Mouse (Mus musculus) erythroblast, adult 5-6 weeks (primary cell): ENCODE measurements around the gene Hjurp. TPM values are rescaled to one million over a fixed set of nuclear protein-coding genes. Genes with fewer than 3 reads are reported as not detected.

Experiments used
- ATAC-seq: replicated peaks from 2 replicates; pipeline ENCODE4 v1.8.0; 2016; ENCODE audit warnings: moderate number of reproducible peaks, mild to moderate bottlenecking, moderate TSS enrichment, inconsistent platforms; ENCODE audit not compliant: poor library complexity, low FRiP score, severe bottlenecking
- total RNA-seq, 2 experiments: library from RNA; stranded (forward) in 1 of 2; stranded (reverse) in 1 of 2; fragments of 150-400 nt in 1 of 2; fragments of 200-764, 138-1000 nt in 1 of 2; gene quantifications; 2 replicates each; pipeline versions ENCODE4 v1.2.3 to v1.2.4; 2015 to 2017; ENCODE audit warnings: low replicate concordance in 2 of 2

Hjurp gene
- total RNA-seq, 2 experiments from 2014 or later: 89.5 to 110 TPM

- no peak for ATAC-seq
Measured at GRCm38 (mm10) chr1:88264237-88264868, 13.1 kb downstream of the Hjurp start.

DNA sequence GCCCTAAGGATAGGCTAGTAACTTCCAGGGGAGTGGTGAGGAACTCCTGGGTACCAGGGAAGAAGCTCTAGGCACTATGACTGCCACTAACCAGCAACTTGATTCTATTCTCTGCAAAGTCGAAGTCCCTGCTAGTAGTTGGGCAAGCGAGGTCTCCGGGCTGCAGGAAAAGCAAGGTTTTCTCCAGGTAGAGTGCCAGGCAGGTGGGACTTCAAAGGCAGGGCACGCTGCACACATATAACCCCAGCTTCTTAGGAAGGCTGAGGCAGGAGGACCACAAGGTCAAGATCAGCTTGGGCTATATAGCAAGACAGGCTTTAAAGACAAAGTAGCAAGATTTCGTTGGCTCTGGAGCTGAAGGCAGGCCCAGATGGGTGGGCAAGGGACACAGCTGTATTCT lies 13.7 kb downstream of the Hjurp start:
- ATAC-seq: no peak

- ATAC-seq: no peak
Measured at GRCm38 (mm10) chr1:88262961-88263360, 14.5 kb downstream of the Hjurp start.

DNA sequence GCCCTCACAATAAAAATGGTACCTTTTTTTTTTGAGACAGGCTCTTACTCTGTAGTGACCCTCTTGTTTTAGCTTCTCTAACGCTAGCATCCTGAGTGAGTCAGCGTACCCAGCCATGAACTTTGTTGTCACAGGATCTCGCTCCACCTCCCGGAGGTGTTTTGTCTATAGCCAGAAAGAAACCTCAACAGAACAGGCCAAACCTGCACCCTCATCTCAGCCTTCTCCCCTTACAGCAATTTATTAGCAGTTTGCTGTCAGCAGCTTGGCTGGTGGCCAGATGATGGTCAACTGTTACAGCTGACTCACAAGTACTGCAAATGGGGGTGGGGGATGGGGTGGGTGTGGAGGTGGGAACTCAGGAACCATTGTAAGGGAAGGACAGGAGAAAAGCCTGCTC lies 15.2 kb downstream of the Hjurp start:
- no peak for ATAC-seq

GRCm38 (mm10) chr1:88261706-88262105 lies 15.7 kb downstream of the Hjurp start:
- no peak for ATAC-seq

DNA sequence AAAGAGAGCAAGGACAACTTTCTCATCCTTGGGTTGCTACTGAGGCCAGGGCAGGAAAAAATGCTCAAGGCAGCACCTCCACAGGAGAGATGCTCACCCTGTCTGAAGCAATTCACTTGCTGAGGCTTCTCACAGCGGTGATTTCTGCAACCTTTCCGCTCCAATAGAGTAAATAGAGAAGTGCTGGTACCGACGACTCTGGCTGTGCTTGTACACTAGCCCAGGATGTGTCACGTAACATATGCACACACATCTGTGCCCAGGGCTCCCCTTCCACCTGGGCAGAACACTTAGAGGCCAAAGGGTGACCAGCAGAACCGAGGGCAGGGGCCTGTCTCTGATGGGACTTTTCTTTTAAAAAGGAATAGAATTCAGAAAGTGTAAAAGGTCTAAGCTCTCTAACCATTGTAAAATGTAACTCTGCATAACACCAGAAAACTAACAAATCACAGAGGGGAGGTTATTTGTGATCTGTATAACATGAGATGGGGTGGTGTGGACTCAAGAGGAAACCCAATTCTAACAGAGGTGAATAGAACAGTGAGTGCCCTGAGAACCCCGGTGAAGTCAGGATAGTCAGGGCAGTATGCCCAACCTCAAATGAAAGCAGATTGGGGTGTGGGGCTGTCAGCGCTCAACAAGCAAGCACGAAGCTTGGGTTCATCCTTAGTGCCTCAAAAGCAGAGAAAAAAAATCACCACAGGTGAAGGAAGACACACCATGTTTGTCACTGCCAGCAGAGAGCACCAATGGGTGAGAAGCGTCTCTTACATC lies 16.6 kb downstream of the Hjurp start:
- ATAC-seq: no peak

DNA sequence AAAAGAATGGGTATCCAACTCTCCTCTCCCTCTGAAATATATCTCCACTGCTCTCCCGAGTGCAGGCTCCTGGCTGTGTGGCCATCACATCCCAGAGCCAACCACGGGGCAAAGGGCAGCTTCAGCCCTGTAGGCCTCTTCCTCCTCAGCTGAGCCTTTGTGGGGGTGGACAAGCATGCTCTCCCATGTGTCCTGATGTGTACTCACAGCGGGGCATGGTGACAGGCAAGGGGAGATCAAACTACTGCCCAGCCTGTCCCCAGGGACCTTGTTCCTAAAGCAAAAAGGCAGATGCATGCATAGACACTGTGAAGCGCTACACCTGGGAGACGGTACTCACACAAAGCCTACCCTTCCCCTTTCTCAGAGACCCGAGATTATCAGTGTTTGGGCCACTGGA lies 17.3 kb downstream of the Hjurp start:
- ATAC-seq: no peak

- ATAC-seq: no peak
Measured at GRCm38 (mm10) chr1:88259643-88260024, 17.8 kb downstream of the Hjurp start.

DNA sequence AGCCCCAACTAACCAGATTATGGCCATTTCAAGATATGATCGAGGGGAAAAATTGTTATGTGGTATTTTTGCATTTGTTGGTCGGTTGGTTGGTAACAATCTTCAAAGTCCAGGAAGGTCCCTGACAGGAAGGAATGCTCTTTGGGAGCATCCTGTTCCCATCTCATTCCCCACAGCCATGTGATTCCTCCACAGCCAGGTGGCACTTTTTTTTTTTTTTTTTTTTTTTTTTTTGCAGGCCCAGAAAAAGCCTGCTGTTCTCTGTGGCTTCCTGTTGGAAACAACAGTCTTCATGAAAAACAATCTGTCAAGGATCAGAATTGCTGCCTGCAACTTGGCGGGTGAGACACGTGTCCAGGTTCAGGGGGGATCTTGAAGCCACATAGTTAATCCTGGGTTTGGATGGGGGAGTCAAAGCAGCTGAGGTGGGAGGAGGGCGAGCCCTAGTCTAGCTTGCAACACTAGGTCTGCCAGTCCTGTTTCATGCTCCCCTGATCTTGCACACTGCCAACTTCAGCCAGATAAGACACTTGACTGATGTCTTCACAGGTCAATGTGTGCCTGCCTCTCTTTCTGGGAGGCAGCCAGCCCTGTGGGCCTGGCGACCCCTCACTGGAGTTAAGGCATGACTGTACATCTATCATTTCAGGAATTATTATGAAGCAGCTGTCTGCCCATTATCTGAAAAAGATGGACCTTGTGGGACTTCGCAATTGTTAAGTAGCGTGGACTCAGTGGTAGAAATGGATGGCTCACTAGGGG lies 18.4 kb downstream of the Hjurp start:
- ATAC-seq: no peak

DNA sequence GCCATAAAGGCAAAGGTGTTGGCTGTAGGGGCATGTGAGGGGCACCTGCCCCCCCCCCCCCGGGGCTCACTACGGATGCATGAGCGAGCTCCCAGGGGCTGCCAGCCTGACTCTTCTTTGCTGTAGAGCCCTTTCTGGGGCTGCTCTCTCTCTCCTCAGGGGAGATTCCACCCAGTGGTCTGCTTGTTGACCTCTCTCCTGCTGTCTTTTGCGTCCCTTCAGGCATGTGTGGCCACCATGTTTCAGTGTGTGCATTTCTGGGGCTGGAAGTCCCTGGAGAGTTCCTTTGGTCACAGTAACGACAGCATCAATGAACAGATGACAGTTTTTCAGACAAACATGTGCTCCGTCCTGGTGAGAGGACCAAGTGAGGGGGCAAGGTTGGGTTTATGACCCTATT lies 19.1 kb downstream of the Hjurp start:
- ATAC-seq: no peak

DNA sequence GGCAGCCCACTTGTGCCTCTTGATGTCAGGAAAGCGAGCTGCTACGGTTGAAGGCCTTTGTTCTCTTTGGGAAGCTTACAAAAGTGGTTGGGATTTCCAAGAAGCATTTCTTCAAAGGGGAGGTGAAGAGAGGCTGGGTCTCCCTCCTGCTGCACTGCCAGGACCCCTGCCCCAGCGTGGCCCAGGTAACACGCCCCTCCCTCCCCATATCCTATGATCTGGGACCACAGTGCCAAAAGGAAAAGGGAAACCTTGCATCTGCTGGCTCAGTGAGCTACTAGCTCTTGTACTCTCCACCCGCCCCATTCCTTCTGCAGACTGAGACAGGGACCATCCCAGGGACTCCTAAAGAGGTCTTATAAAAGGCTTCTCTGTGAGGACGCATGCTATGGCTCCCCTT lies 19.8 kb downstream of the Hjurp start:
- ATAC-seq: no peak

GRCm38 (mm10) chr1:88256886-88257663 lies 20.4 kb downstream of the Hjurp start:
- ATAC-seq: no peak

- ATAC-seq: no peak
Measured at GRCm38 (mm10) chr1:88255989-88256754, 21.3 kb downstream of the Hjurp start.

DNA sequence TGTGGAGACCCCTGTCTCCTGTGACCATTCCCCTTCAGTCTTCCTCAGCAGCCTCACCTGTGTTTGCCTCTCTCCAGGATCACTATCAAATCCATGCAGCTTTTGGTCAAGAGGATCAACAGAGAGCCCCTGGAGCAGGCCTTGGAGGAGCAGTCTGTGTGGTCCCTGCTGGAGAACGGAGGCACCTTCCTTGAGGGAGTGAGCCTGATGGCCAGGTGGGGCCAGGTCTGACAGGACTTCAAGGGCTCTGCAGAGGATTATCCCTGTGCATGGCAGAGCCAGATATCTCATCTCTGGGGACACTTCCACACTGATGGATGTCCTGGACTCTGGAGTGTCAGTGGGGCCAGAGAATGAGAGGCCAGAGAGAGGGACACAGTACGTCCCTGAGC lies 22.0 kb downstream of the Hjurp start:
- ATAC-seq: no peak

DNA sequence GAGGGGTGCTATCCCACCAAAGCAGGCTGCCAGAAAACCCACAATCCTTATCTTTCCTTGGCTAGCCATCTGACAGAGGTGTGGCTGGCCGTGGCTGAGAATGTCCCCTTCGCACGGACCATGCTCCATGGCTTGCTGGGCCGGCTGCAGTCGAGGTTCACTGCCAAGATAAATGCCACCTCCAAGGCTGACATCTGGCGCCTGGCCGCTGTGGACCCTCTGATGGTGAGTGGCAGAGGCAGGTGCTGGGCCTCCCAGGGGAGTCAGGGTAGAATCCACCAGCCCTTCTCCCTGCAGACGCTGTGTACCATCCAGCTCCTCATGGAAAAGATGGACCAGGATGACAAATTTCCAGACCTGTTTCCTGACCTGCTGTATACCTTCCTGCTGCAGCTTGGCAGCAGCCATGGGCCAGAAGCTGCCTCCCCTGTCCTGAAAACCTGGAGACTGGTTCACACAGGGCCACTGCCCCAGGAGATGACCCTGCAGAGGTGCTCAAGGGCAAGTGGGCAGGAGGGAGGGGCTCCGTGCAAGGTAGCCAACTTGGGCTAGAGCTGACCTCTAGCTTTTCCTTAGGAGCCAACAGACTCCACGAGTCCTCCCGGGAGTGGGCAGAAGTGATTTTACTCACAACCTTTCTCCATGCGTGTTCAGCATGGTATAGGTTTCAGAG lies 22.5 kb downstream of the Hjurp start:
- ATAC-seq: no peak

DNA sequence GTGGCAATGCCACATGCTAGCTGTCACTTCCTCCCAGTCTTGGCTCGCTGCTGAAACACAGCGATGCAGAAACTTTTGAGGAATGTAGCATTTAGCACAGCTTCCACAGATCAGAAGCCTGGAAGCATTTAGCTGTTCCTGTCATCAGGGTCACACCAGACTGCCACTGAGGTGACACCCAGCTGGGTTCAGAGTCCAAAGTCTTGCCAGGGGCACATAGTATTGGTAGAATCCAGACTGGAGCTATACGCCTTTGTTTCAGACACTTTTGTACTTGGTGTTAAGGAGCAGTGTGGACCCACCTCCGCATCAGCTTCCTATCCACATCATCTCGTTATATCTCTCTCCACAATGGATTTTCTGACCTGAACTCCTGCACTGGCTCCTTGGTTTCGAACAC lies 23.9 kb downstream of the Hjurp start:
- no peak for ATAC-seq

DNA sequence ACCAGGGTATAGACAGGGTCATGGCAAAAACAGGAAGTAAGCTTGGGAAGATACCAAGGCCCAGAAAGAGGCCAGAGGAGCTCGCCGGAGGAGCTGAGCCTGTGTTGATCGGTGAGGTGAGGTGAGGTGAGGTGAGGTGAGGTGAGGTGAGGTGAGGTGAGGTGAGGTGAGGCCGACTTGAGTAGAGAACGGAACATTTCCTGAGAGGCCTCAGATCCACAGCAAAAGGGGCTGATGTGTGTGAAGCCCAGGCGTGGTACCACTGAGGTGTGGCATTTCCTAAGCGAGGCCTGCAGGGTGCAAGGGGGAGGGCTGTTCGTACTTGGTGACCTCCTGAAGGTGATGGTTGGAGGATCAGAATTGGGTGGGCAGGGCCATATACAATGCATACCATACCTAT lies 24.3 kb downstream of the Hjurp start:
- no peak for ATAC-seq

GRCm38 (mm10) chr1:88250023-88250422 lies 27.4 kb downstream of the Hjurp start:
- ATAC-seq: no peak

GRCm38 (mm10) chr1:88249596-88249995 lies 27.8 kb downstream of the Hjurp start:
- no peak for ATAC-seq
